8 mouse cellular contexts compared by ENCODE assay signal in the genomic region with DNA sequence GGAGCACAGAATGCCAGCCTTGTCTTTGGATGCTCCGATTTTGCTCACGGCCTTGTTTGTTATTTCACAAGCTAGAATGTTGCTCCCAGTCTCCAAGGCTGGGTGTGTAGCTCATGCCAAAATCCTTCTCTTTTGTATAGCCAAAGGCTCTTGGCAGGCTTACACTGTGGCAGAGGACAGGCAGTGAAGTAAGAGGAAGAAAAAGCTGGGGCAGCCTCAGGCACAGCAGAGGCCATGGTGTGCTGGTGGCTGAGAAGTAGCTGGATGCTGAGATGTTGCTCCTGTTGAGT.
DNase-seq lines count a peak whose midpoint lies in the region; ATAC-seq and TF ChIP-seq lines count a peak whose summit lies in the region.

No protein-coding gene starts in this region.

- H3K4me1 ChIP-seq in heart, embryonic 11.5 days (ENCODE audit: control insufficient read depth, insufficient read depth, low read length), result peaks cover 67% of the 10 kb centered on the region
- peaks cover 26% of the 10 kb centered on the region for H3K4me1 ChIP-seq in lung, embryonic 16.5 days (replicated peaks; ENCODE audit: control insufficient read depth, insufficient read depth, low read length)

- TF ChIP-seq CTCF in left cerebral cortex, adult 2 months (IDR thresholded peaks at IDR 0.05), result no peak

- 70% methylated on average over 2 of the region's 2 CpGs for WGBS in heart, embryonic 11.5 days (ENCODE audit: insufficient replicate concordance)
- 44% methylated on average over 2 of the region's 2 CpGs for WGBS in lung, embryonic 16.5 days

- DNase-seq in left cerebral cortex, adult 2 months (ENCODE audit: extremely low spot score in 1 of 2, low spot score in 2 of 2), result no peak
- no peak for DNase-seq in left cerebral cortex, adult 18-20 months (ENCODE audit: low spot score in 2 of 2)
- DNase-seq in brain, embryonic 18.5 days (ENCODE audit: low read depth, low spot score), result peak; percentile 49
- DNase-seq in thymus, postnatal 4 days, result no peak
- DNase-seq in B cell, adult 2 months, result no peak

- H3K9me3 ChIP-seq in heart, embryonic 11.5 days (replicated peaks; ENCODE audit: control insufficient read depth, low read length), result no peaks in the 10 kb centered on the region
- no peaks in the 10 kb centered on the region for H3K9me3 ChIP-seq in lung, embryonic 16.5 days (ENCODE audit: control insufficient read depth, low read length)

- no peak overlapping the region for H3K4me2 ChIP-seq in heart, embryonic 11.5 days
- no peak overlapping the region for H3K4me2 ChIP-seq in lung, embryonic 16.5 days (ENCODE audit: low read depth, low read length)

- H3K36me3 ChIP-seq in heart, embryonic 11.5 days (ENCODE audit: control insufficient read depth, insufficient read depth, low read length), result no peaks in the 10 kb centered on the region
- H3K36me3 ChIP-seq in lung, embryonic 16.5 days (ENCODE audit: control insufficient read depth, insufficient read depth, low read length), result no peaks in the 10 kb centered on the region

- no peak for ATAC-seq in heart, embryonic 11.5 days (replicated peaks; ENCODE audit: insufficient number of reproducible peaks, low FRiP score, low TSS enrichment)
- peak; percentile 24; the same call in 1 of the 2 replicates for ATAC-seq in lung, embryonic 16.5 days (ENCODE audit: low read depth)
- ATAC-seq in granulocyte monocyte progenitor cell, adult 5-6 weeks (replicated peaks; ENCODE audit: poor library complexity, severe bottlenecking), result no peak

- H3K27ac ChIP-seq in left cerebral cortex, adult 2 months, result peak overlapping the region; percentile 55
- peak overlapping the region; percentile 82 for H3K27ac ChIP-seq in heart, embryonic 11.5 days (ENCODE audit: low read depth, low read length)
- H3K27ac ChIP-seq in lung, embryonic 16.5 days (ENCODE audit: low read length), result peak overlapping the region; percentile 76

- H3K4me3 ChIP-seq in left cerebral cortex, adult 2 months, result no peak overlapping the region
- no peak overlapping the region for H3K4me3 ChIP-seq in heart, embryonic 11.5 days (ENCODE audit: low read depth, low read length)
- no peak overlapping the region for H3K4me3 ChIP-seq in lung, embryonic 16.5 days (ENCODE audit: low read length)

- no peaks in the 10 kb centered on the region for H3K27me3 ChIP-seq in heart, embryonic 11.5 days (ENCODE audit: control insufficient read depth, insufficient read depth, low read length)
- H3K27me3 ChIP-seq in lung, embryonic 16.5 days (ENCODE audit: control insufficient read depth, insufficient read depth, low read depth, low read length), result no peaks in the 10 kb centered on the region

- intact Hi-C loops in left cerebral cortex, adult 2 months (cut with DNase I), result loop anchor here (10.0 kb wide), 1 partner anchor 68 kb away; no protein-coding TSS in a partner anchor

- no peak overlapping the region for H3K9ac ChIP-seq in heart, embryonic 11.5 days (ENCODE audit: low read depth, low read length)
- H3K9ac ChIP-seq in lung, embryonic 16.5 days (ENCODE audit: low read length), result no peak overlapping the region
